In genomic region chr16:88060936-88061335, GRCm38 (mm10) we compare ENCODE assay signal across 15 mouse cellular contexts.
DNase-seq lines count a peak whose midpoint lies in the region; ATAC-seq lines count a peak whose summit lies in the region.
"Had no signal": no experiment of that assay in that cellular context is flagged by ENCODE, and none has a peak within 500 bp of the region (broad histone marks: within the 10 kb centered on the region; RNA-seq: fewer than 3 reads in every experiment).

No protein-coding gene starts in this region.

- H3K27me3 ChIP-seq in forebrain, embryonic 12.5 days: no peaks in the 10 kb centered on the region
- no peaks in the 10 kb centered on the region for H3K27me3 ChIP-seq in forebrain, embryonic 16.5 days (replicated peaks; ENCODE audit: control insufficient read depth, insufficient read depth, low read length)
- no peaks in the 10 kb centered on the region for H3K27me3 ChIP-seq in forebrain, embryonic 14.5 days (replicated peaks; ENCODE audit: control insufficient read depth, insufficient read depth, low read length)
- H3K27me3 ChIP-seq in forebrain, embryonic 10.5 days (ENCODE audit: poor library complexity, severe bottlenecking): no peaks in the 10 kb centered on the region
- H3K27me3 ChIP-seq: embryonic facial prominence, embryonic 12.5 days had no signal

- peak; percentile 20 for DNase-seq in forebrain, embryonic 14.5 days (ENCODE audit: low spot score)
- DNase-seq in forebrain, embryonic 10.5 days (ENCODE audit: extremely low spot score, low spot score): no peak
- no peak for DNase-seq in thymus, postnatal 25 days
- DNase-seq: adrenal gland, adult 2 months; adrenal gland, postnatal 10 days; adrenal gland, postnatal 25 days; cerebellum, adult 11-12 months; cerebellum, adult 2 months; cerebellum, adult 9-10 months; cerebellum, postnatal 10 days; cerebellum, postnatal 25 days had no signal

- H3K4me3 ChIP-seq in forebrain, embryonic 12.5 days (replicated peaks): no peak overlapping the region
- no peak overlapping the region for H3K4me3 ChIP-seq in forebrain, embryonic 16.5 days (replicated peaks; ENCODE audit: low read length)
- H3K4me3 ChIP-seq in forebrain, embryonic 14.5 days (ENCODE audit: low read depth, low read length): no peak overlapping the region
- no peak overlapping the region for H3K4me3 ChIP-seq in forebrain, embryonic 10.5 days
- H3K4me3 ChIP-seq: embryonic facial prominence, embryonic 10.5 days; embryonic facial prominence, embryonic 12.5 days had no signal

- H3K36me3 ChIP-seq in forebrain, embryonic 12.5 days (replicated peaks): no peaks in the 10 kb centered on the region
- no peaks in the 10 kb centered on the region for H3K36me3 ChIP-seq in forebrain, embryonic 16.5 days (ENCODE audit: control insufficient read depth, insufficient read depth)
- no peaks in the 10 kb centered on the region for H3K36me3 ChIP-seq in forebrain, embryonic 14.5 days (ENCODE audit: control insufficient read depth, insufficient read depth, low read length)
- no peaks in the 10 kb centered on the region for H3K36me3 ChIP-seq in forebrain, embryonic 10.5 days (replicated peaks)
- H3K36me3 ChIP-seq: embryonic facial prominence, embryonic 10.5 days; embryonic facial prominence, embryonic 12.5 days had no signal

- no peaks in the 10 kb centered on the region for H3K9me3 ChIP-seq in forebrain, embryonic 12.5 days
- H3K9me3 ChIP-seq in forebrain, embryonic 16.5 days (ENCODE audit: control insufficient read depth, low read length): no peaks in the 10 kb centered on the region
- no peaks in the 10 kb centered on the region for H3K9me3 ChIP-seq in forebrain, embryonic 14.5 days (replicated peaks; ENCODE audit: control insufficient read depth, low read length)
- no peaks in the 10 kb centered on the region for H3K9me3 ChIP-seq in forebrain, embryonic 10.5 days
- H3K9me3 ChIP-seq: embryonic facial prominence, embryonic 10.5 days; embryonic facial prominence, embryonic 12.5 days had no signal

- 55% methylated on average over 3 of the region's 3 CpGs for WGBS in forebrain, embryonic 12.5 days
- 42% methylated on average over 3 of the region's 3 CpGs for WGBS in forebrain, embryonic 16.5 days
- WGBS in forebrain, embryonic 14.5 days: 34% methylated on average over 3 of the region's 3 CpGs
- 85% methylated on average over 3 of the region's 3 CpGs for WGBS in forebrain, embryonic 10.5 days

- no peak overlapping the region for H3K9ac ChIP-seq in forebrain, embryonic 12.5 days
- no peak overlapping the region for H3K9ac ChIP-seq in forebrain, embryonic 16.5 days (replicated peaks; ENCODE audit: low read depth, low read length)
- H3K9ac ChIP-seq in forebrain, embryonic 14.5 days (ENCODE audit: low read length): no peak overlapping the region
- H3K9ac ChIP-seq: embryonic facial prominence, embryonic 12.5 days had no signal

- ATAC-seq in forebrain, embryonic 12.5 days (ENCODE audit: low FRiP score): peak; percentile 74; the same call in 1 of the 2 replicates
- ATAC-seq in forebrain, embryonic 16.5 days: no peak
- ATAC-seq in forebrain, embryonic 14.5 days: peak; percentile 40; the same call in 1 of the 2 replicates

- H3K4me1 ChIP-seq in forebrain, embryonic 12.5 days: no peaks in the 10 kb centered on the region
- no peaks in the 10 kb centered on the region for H3K4me1 ChIP-seq in forebrain, embryonic 16.5 days (replicated peaks; ENCODE audit: control insufficient read depth, insufficient read depth, low read length)
- no peaks in the 10 kb centered on the region for H3K4me1 ChIP-seq in forebrain, embryonic 14.5 days (ENCODE audit: control insufficient read depth, insufficient read depth, low read length)
- H3K4me1 ChIP-seq in forebrain, embryonic 10.5 days: no peaks in the 10 kb centered on the region
- H3K4me1 ChIP-seq: embryonic facial prominence, embryonic 10.5 days; embryonic facial prominence, embryonic 12.5 days had no signal

- no peak overlapping the region for H3K27ac ChIP-seq in forebrain, embryonic 12.5 days
- no peak overlapping the region for H3K27ac ChIP-seq in forebrain, embryonic 16.5 days (ENCODE audit: low read length)
- no peak overlapping the region for H3K27ac ChIP-seq in forebrain, embryonic 14.5 days (ENCODE audit: low read depth, low read length)
- no peak overlapping the region for H3K27ac ChIP-seq in forebrain, embryonic 10.5 days
- H3K27ac ChIP-seq: embryonic facial prominence, embryonic 10.5 days; embryonic facial prominence, embryonic 12.5 days had no signal

- H3K4me2 ChIP-seq in forebrain, embryonic 12.5 days: no peak overlapping the region
- no peak overlapping the region for H3K4me2 ChIP-seq in forebrain, embryonic 16.5 days (ENCODE audit: low read length)
- no peak overlapping the region for H3K4me2 ChIP-seq in forebrain, embryonic 14.5 days (ENCODE audit: low read length)
- H3K4me2 ChIP-seq: embryonic facial prominence, embryonic 12.5 days had no signal
